Mouse (Mus musculus) lung, adult 2 months (tissue): ENCODE results near the gene Akr1c18. TPM values are rescaled to one million over a fixed set of nuclear protein-coding genes. Genes with fewer than 3 reads are reported as not detected.
"Not testable (repeated sequence)": the region's sequence is repeated elsewhere in the genome, so short reads cannot be mapped to it uniquely, and the experiment has no call there.

Source experiments
- DNase-seq: peaks from one replicate; pipeline ENCODE4 v3.0.0; 2022
- H3K4me1 ChIP-seq: fragments of 200-500 bp; 2 replicates; pipeline ENCODE4 v1.6.1; 2011; ENCODE audit warnings: low read length; ENCODE audit not compliant: control insufficient read depth, insufficient read depth
- H3K4me3 ChIP-seq: fragments of 200-500 bp; replicated peaks from 2 replicates; pipeline ENCODE3; 2011; ENCODE audit warnings: low read depth, mild to moderate bottlenecking, control low read depth, low read length; ENCODE audit errors: extremely low read depth
- CTCF ChIP-seq: fragments of 200-500 bp; IDR thresholded peaks from 2 replicates; pipeline ENCODE4 v1.5.1; 2011; ENCODE audit warnings: mild to moderate bottlenecking, low read length, control low read depth; ENCODE audit not compliant: insufficient read depth
- POLR2A ChIP-seq: fragments of 200-500 bp; IDR thresholded peaks from 2 replicates; pipeline ENCODE4 v1.6.1; 2011; ENCODE audit warnings: low read depth, mild to moderate bottlenecking, control low read depth, low read length, borderline replicate concordance; ENCODE audit errors: extremely low read depth
- WGBS: fragments of 180-500 bp; shearing (Covaris S2); methylation state at CpG from one replicate; pipeline ENCODE4 v1.1.7; 2018; 5-methylcytosine and 5-hydroxymethylcytosine counted together
- polyA plus RNA-seq: library from polyadenylated mRNA; depleted of rRNA; stranded (reverse); fragments of >200 nt; gene quantifications from 2 replicates; pipeline ENCODE4 v1.2.3, GENCODE M21; 2012

The Akr1c18 gene
- polyA plus RNA-seq, 1 experiment: 0.38 TPM

DNA sequence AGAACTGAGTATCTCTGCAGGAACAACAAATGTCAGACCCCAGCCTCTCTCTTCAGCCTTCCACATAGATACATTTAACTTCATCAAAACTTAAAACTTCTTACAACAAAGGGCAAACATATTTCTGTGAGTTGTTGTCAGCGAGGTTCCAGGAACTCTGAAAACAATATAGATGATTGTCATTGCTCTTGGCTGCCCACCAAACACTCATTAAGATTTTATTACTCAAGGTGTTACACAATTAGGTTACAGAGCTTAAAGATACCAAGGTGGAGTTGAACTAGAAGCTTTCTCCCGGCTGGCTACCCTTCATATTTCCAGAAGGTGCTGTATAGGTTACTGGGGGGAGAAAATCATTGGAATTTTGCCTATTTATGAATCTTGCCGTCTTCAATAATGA is 3.1 kb upstream of the Akr1c18 start:
- Histone ChIP-seq H3K4me3 (no peak overlapping the region), H3K4me1 (no peaks in the 10 kb centered on the region)
- TF ChIP-seq POLR2A (no peak), CTCF (no peak)
- no peak for DNase-seq
- WGBS: 64% methylated on average over 3 of the region's 3 CpGs

DNA sequence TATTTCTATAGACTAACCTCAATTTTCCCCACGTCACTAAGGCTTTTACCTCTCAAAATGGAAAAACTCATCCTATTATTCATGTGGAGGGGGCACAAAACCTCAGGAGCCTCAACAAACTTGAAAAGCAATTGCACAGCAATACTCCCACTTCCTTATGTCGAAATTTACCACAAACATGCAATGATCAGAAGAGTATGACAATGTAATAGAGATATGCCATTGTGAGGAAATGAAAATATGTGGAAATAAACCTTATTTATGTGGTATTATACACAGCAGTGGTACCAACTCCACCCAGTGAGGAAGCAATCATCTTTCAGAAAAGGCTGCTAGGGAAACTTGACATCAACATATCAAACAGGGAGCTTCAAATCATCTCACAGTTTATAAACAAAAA is 2.5 kb upstream of the Akr1c18 start:
- Histone ChIP-seq H3K4me3 (no peak overlapping the region), H3K4me1 (no peaks in the 10 kb centered on the region)
- TF ChIP-seq POLR2A: no peak
- no peak for TF ChIP-seq CTCF
- WGBS: 48% methylated on average over 2 of the region's 2 CpGs
- DNase-seq: no peak

GRCm38 (mm10) chr13:4144261-4144660 is 6.2 kb downstream of the Akr1c18 start:
- H3K4me3 ChIP-seq: no peak overlapping the region
- WGBS: 64% methylated on average over 1 of the region's 1 CpGs
- no peaks in the 10 kb centered on the region for H3K4me1 ChIP-seq
- TF ChIP-seq POLR2A (no peak), CTCF (no peak)
- no peak for DNase-seq

- H3K4me3 ChIP-seq: no peak overlapping the region
- H3K4me1 ChIP-seq: no peaks in the 10 kb centered on the region
- TF ChIP-seq CTCF (peak; percentile 44), POLR2A (no peak)
- DNase-seq: peak; percentile 8
- WGBS: 38% methylated on average over 2 of the region's 2 CpGs
Observed at GRCm38 (mm10) chr13:4133070-4133469, 17.4 kb downstream of the Akr1c18 start.

DNA sequence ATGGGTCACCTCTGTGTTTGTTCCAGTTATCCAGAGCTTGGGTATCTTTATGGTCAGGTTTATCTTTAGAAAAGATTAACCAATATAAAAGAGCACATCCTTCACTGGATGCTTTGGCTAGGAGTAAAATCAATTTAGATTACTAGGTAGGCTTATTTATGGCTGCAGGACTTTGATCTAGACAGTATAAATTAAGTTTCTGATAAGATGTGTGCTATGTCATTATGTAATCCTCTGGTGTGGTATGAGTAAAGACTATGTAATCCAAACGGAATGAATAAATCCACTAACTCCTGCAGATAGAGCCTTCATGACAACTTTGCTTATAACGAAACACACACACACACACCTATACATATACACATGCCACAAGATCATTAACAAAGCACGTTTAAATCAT is 18.7 kb downstream of the Akr1c18 start:
- no peak for DNase-seq
- 38% methylated on average over 3 of the region's 3 CpGs for WGBS

DNA sequence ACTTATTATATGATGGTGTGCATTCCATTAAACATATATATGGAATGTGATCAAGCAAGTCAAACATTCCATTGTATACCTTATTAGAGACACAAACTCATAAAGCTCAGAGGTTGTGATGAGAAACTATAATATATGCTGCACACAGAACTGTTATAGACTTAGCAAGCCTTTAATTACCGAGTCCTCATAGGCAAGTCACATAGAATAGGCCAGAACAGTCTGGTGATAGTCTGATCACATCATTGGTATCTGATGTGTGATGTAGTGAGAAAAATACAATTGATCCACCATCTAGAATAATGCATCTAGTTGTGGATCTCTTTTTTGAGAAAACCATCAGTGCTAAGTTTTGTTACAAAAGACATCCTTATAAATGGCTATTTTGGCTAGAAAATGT is 19.1 kb downstream of the Akr1c18 start:
- no peak for DNase-seq

More for the DNA sequence above, 18.7 kb downstream of the Akr1c18 start:
- TF ChIP-seq CTCF: no peak
- TF ChIP-seq POLR2A: no peak
- H3K4me1 ChIP-seq: no peaks in the 10 kb centered on the region
- H3K4me3 ChIP-seq: no peak overlapping the region

DNA sequence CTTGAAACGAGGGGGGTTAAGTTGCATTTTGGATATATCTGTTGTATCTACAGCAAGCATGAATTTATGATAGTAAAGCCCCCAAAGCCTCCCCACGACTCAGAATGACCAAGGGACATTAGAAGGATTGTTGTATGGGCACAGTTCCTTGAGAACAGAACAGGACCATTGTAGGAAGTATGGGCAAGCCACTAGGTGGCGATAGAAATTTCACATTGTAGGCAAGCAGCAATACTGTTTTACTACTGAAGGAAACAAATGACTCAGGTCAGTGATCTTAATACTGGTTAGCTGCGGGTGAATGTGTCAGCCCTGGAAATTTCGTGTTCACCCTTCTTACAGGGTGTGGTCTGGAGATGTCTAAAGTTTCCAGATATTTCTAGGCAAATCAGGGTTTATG is 21.4 kb downstream of the Akr1c18 start:
- no peak for TF ChIP-seq POLR2A
- H3K4me1 ChIP-seq: no peaks in the 10 kb centered on the region
- H3K4me3 ChIP-seq: no peak overlapping the region
- DNase-seq: no peak
- 26% methylated on average over 5 of the region's 5 CpGs for WGBS

More for the DNA sequence above, 19.1 kb downstream of the Akr1c18 start:
- TF ChIP-seq CTCF (no peak), POLR2A (no peak)
- WGBS: 77% methylated on average over 1 of the region's 1 CpGs
- Histone ChIP-seq H3K4me1 (no peaks in the 10 kb centered on the region), H3K4me3 (no peak overlapping the region)

DNA sequence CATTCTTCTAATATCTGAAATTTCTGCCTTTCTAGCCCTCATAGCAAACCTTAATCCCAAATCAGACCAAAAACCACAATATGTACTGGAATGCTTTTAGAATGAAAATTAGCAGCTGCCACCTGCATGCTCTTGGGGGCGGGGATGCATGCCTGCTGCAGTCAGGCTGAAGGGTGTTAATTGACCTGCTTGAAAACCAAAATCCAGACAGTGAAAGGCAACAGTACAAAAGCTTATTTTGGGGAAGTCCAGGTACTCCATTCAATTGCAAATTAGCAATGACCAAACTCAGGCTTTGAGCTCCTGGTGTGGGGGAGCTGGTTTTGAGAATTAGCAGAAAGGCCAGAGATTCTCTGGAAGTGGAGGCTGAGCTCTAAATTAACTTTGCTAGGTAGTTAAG is 24.6 kb downstream of the Akr1c18 start:
- 92% methylated on average over 1 of the region's 1 CpGs for WGBS
- DNase-seq, H3K4me3 ChIP-seq, H3K4me1 ChIP-seq: not testable (repeated sequence)

- not testable (repeated sequence) for H3K4me3 ChIP-seq, DNase-seq, H3K4me1 ChIP-seq
- WGBS: 86% methylated on average over 6 of the region's 6 CpGs
Observed at GRCm38 (mm10) chr13:4124471-4124870, 26.0 kb downstream of the Akr1c18 start.

GRCm38 (mm10) chr13:4123146-4123545 is 27.3 kb downstream of the Akr1c18 start:
- DNase-seq: no peak
- no peak overlapping the region for H3K4me3 ChIP-seq
- 64% methylated on average over 7 of the region's 7 CpGs for WGBS
- TF ChIP-seq POLR2A: no peak
- TF ChIP-seq CTCF: no peak
- H3K4me1 ChIP-seq: no peaks in the 10 kb centered on the region
